Mouse (Mus musculus) ES-Bruce4 (cell line): Measurements from ENCODE around the gene H2-Oa.

Source experiments
- CTCF ChIP-seq: IDR thresholded peaks from one replicate; pipeline ENCODE4 v1.8.1; 2011; ENCODE audit warnings: low read depth, low read length
- EP300 ChIP-seq: IDR thresholded peaks from 2 replicates; pipeline ENCODE4 v1.6.1; 2011; ENCODE audit warnings: low read depth, low read length; ENCODE audit not compliant: insufficient read depth
- POLR2A ChIP-seq: IDR thresholded peaks from one replicate; pipeline ENCODE4 v1.8.1; 2011; ENCODE audit warnings: low read length; ENCODE audit not compliant: insufficient read depth

GRCm38 (mm10) chr17:34133289-34133688 is 41.1 kb downstream of the H2-Oa start:
- TF ChIP-seq EP300 (no peak), POLR2A (no peak), CTCF (no peak)
